Mouse (Mus musculus): ENCODE measurements around the gene Actc1.

- TF ChIP-seq CTCF (IDR thresholded peaks at IDR 0.05; ENCODE audit: extremely low read depth, insufficient read length, insufficient replicate concordance, low read depth, low read length) (no peak), POLR2A (IDR thresholded peaks at IDR 0.05; ENCODE audit: low read depth, low read length) (no peak)
Observed at GRCm38 (mm10) chr2:114094696-114095095, 41.3 kb upstream of the Actc1 start.

Measured in small intestine, adult 2 months (tissue).